Mouse (Mus musculus) embryo, embryonic 11.5 days (tissue): ENCODE data around the gene Hrasls.

ENCODE experiments used
- DNase-seq: peaks from one replicate; pipeline ENCODE4 v3.0.0-alpha.2; 2012; ENCODE audit warnings: low read depth, low spot score

Gene Hrasls

DNA sequence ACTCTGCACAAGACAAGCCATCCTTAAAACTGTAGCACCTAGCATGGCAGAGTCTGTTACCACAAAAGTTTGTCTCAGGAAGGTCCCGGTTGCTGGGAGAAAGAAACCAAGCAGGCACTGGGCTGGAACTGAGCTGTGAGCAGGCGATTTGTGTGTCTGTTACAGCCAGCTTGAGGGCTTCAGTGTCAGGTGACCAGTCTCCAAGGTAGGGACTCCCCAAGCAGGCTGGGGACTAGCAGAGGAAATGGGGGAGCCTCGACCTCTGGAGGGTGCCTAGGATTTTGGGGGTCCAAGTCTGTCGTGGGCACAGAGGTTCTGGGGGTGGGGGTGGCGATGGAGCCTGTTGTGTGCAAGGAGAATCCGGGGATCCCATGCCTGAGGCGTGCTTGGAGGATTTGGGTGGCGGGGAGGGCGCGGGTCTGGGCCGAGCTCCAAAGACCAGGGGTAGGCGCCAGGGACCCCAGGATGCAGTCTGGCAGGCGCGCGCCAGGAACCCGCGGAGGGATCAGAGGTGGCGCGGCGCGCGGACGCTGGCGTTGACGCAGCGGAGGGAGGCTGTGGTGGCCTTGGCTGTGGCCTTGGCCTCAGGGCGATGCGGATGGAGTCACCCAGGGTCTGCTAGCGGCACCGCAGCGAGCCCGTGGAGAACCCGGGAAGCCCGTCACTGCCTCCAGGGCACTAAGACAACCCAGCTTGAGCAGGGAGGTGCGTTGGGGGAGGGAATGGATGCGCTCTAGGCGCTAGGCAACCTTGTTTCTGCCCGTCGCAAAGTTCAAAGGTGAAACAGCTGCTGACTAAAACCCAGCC is at the start of gene Hrasls:
Gene Hrasls (plus strand): TSS at position 91 of the 807 bp plus-strand sequence.
- DNase-seq = peak; percentile 27

DNA sequence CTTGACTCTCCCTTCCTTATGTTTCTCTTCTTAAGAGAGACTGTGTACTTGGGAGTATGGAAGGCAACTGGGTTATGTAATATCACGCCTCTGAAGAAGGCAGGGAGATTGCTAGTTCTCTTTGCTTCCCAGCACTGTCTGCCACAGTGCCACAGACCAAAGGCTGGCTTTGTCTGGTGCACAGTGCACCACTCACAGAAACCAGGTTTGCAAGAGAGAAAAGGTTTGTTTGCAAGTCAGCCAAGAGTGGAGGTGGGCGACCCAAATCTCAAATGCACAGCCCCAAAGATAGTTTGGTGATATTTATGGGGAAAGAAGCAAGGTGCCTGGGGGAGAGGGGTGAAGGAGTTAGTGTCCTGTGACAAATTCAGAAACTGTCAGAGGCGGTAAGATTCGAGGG is 47.2 kb upstream of the Hrasls start:
- DNase-seq = no peak

DNA sequence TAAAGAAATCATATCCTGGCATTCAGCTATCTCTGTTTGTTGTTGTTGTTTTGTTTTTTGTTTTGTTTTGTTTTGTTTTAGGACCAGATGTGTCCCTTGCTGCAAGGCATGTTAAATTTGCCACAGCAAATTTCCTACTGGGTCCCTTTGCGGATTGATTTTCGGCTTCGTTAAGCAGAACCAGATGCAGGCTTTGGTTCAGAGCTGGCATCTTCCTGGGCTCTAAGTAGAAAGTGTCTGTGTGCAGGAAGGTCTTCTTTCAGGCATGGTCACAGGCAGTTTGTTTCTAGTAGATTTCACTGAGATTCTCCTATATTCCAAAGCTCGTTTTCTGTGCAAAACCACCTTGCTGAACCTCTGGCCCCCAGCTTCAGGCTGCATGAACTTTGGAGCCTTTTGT is 42.4 kb upstream of the Hrasls start:
- no peak for DNase-seq

DNA sequence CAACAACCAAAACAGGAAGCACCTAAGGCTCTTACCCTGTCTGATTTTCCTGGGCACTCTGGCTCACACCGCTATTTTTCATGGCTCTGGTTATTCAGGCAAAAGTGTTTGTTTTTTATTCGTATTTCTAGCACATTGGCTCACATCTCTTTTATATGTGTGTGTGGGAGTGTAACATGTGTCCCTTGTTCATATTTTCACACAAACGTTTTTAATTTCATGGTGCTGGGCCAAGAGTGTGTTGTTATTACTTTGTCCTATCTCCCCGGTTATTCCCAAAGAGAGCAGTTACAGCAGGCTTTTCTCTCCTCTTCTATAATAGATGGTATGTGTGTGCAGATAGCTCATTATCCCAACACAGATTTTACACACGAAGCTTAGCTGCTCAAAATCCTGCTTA is 37.8 kb upstream of the Hrasls start:
- no peak for DNase-seq

DNA sequence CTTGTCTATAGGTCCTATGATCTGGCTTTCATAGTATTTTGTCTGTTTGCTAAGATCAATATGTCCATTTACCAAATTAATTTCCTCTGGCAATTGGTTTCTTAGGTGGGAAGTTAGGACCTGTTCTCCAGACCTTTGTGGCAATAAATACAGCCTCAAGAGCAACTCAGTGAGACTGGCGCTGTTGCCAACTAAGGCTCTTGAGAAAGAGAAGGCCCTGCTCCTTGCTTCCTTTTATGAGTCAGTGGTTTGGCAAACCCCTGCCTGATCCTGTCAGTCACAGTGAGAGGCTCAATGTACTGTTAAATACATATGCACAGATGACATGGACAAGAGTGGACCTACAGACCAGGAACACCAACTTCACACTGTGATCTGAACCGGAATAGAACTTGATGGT is 36.3 kb upstream of the Hrasls start:
- no peak for DNase-seq

DNA sequence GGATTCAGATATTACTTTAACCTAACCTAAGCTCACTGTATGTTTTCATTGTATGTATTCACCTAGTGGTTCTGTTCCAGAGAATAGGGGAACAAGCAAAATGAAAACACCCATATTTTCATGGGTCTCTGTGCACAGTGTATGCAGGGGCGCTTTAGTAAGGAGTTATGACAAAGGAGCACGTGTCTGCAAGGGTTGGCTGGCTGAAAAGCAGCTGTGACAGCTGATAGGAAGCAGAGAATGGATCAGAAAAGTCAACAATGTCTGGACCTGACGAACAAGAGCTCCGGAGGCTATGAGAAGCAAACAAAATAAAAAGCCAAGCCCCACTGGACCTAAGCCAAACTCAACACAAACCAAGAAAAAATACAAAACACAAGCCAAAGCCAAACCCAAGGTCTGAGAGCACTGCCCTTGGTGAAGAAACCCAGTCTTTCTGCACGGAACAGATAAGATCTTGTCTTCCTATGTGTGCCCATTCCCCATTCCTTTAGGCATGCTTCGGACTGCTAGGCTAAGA is 34.6 kb upstream of the Hrasls start:
- no peak for DNase-seq

DNA sequence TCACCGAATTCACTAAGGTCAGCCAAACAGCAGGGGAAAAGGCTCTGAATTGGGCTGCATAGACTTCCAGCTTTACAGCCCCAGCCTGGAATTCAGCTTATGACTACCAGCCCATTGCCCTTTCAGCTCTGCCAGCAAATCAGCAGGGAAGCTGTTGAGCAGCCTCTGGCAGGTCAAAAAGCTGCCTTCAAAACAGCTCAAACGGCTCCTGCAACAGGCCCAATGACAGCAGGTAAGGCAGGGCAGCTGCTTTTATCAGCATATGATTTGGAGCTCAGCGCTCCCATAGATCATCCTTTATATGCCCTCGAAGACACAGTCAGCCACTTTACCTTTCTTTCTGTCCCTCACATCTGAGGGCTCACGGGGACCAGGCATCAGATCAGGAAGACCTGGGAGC is 16.6 kb upstream of the Hrasls start:
- no peak for DNase-seq

DNA sequence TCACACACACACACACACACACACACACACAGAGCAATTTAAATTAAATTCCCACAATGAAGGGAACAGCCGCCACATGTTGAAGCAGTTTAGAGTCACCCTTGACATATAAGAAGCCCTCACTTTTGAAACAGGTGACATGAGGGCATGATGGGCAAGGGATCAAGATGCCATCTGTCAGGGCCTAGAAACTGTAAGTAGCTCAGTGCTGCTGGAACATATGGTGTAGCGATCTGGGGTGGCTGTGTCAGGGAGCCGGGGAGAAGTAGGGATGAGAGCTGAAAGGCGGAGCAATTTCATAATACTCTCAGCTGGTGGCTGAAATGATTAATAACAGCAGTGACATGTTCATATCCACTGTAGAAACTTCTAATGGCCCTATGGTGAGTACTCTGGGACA is 15.5 kb upstream of the Hrasls start:
- no peak for DNase-seq

DNA sequence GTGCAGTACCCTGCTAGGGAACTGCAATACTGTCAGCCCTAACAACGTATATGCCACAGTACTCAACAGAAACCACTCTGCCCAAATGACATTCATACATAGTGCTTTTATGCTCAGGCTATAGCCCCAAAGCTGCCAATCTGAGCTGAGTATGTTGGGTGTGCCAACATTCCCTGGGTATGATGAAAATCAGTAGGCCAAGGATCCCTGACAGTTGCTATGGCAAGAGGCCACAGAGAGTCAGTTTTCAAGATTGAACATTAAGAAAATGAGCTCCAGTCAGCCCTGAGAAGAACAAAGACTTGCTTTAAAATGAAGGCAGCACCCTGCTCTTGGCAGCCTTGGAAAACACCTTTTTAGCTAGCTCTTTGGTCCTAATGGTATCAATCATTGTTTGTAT is 14.3 kb upstream of the Hrasls start:
- no peak for DNase-seq

DNA sequence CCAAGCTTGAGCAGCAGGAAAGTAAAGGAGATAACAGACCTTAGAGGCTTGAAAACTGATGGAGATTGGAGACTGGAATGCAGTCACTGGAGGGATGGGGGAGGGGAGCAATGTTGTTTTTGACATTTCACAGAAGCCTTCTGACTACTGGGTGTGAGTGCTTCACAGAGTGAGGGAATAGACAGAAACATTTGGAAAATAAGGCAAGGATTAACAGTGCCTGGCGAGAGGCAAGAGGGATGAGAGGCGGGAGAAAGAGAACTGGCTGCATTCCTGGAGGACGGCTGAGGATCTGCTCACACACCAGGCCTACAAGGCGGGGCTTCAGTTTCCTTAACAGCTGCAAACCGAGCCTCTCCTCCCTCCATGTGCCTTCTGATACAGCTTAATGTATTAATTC is 11.0 kb upstream of the Hrasls start:
- DNase-seq = no peak

DNA sequence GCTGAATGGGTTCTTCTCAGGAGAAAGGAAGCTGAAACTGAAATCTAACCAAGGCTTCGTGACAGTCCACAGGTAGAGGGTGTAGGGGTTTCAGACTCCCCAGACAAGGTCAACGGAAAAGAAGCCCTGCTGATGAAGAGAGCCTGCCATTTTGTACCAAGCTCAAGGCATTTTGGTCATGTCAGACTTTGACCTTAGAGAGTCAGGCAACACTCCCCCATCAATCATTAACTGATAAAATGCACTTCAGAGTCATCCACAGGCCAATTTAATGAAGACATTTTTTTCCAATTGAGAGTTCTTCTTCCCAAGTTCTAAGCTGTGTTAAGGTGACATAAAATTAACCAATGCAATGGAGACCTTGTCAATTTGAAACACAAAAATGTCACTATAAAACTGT is 8.3 kb upstream of the Hrasls start:
- DNase-seq = no peak

DNA sequence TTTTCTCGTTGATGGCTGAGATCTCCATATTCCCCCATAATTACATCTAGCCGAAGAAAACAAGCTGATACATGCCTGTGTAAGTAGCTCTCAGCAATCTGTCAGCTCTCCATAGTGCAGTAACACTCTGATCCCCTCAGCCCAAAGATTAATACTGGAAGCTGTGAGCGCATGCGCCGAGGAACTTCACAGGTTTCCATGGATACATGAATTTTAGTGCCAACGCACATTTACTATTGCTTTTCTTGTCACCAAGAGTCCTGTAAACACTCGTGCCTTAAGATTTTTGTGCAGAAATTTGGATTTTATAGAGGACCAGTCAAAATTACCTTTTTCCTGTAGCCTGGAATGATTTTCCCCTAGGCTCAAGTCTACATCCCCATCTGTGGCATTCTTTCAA is 4.6 kb upstream of the Hrasls start:
- no peak for DNase-seq

DNA sequence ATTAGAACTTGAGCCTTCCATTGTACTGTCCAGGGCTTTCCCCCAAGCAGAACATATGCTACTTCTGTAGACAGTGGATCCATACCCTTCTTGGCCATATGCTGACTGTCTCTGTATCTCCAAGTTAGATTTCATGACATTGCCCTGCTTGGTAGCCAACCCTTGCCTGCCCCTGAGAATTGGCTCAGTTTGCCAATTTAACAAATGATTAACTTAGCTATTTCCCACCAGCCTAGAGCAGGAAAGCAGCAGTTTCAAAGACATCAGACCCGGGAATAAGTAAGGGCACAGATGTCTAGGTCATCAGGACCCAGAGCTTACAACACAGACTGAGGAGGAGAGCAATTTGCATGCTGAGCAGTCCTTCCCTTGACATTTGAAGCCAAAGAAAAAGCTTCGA is 3.9 kb upstream of the Hrasls start:
- DNase-seq = no peak

DNA sequence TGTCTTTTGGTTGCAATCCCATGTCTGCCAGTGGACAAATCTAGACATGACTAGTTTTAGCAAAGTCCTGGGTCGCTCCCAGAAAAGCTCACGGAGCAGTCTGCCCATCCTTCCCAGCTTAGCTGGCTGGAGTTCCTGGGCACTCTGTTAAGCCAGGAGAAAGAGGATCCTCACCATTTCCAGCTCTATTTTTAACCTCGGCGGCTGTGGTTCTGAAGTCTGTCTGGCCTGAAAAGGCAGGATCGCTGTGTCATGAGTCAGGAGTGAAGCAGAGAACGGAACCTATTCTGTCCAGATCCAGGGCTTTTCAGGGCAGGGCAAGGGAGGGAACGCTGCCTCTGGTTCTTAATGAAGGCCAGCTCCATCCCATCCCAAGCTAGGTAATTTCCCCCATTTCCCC is 654 bp upstream of the Hrasls start:
- no peak for DNase-seq

DNA sequence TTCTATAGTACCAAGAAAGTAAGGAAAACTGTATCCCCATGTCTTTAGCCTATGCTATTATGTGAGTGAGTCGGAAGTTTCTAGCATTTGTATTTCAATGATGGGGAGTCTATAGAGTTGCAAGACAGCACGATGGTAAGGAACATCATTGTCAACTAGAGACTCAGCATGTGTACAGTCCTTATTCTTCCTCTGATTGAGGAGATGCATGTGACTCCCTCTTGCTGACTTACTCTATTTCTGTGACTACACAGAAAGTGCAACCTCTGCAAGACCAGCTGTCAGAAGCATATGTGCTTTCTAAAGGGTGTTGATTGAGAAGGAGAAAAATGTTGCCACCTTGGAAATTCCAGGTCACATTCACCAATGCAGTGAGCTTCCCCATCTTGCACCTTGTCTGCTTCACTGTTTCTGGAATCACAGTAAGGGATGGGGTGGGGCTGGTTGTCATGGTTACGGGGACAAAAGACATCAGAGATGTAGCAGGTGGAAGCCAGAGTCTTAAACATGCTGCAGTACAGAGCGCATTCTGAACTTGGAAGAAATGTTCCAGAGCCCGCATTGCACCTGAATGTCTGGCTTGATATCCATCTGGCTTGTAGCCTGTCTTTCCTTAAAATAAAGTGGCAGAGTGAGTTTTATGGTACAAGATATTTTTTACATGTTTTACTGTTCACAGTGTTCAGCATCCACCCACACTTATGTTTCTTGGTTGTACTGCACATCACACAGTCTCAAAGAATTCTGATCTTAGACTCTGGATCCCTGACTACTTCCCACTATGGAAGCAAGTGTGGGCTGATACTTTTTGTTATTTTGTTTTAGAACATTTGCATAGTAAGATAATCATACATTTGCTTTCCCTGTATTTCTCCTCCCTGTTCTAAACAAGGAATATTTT is 7.2 kb downstream of the Hrasls start:
- DNase-seq = no peak

DNA sequence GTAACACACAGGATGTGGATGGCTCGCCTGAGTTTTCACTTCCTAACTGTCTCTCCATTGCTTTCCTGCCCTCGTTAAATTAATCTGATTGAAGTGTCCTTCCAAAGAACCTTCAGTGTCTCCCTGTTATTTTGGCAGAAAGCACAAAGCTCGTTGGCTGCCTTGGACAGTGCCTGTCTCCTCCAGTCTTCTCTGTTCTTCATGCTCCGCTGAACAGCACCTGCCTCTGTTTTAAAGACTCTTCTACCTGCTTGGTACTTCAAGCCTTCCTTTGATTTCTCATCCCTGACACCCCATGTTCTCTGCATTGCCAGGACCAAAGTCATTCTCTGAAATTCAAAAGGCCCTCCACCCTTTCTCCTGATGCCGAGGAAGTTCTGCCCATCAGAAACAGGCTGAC is 26.5 kb downstream of the Hrasls start:
- DNase-seq = no peak

DNA sequence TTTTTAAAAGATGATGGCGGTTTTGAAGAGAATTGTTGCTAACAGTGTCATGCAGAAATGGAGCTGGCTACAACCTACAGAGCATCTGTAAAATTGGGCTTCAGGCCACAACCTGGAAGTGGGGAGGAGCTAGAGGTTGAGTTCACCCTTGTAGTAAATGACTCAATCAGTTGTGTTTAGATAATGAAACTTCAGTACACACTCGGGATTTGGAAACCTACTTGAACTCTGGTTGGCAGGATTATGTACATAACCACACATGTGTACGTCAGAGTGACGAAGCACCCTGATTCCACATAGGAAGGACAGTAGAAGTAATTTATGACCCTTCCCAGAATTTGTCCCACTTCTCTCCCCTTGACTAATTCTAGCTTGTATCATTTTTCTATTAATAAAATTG is 44.8 kb downstream of the Hrasls start:
- no peak for DNase-seq
